9 mouse cellular contexts compared by ENCODE assay signal in genomic region chr4:98436664-98437363, GRCm38 (mm10). TPM values are rescaled to one million over a fixed set of nuclear protein-coding genes. Genes with fewer than 3 reads are reported as not detected.
DNase-seq lines count a peak whose midpoint lies in the region; ATAC-seq lines count a peak whose summit lies in the region.
"Had no signal": no experiment of that assay in that cellular context is flagged by ENCODE, and none has a peak within 500 bp of the region (broad histone marks: within the 10 kb centered on the region; RNA-seq: fewer than 3 reads in every experiment).

No protein-coding gene starts in this region.

- H3K27me3 ChIP-seq in heart, embryonic 16.5 days (ENCODE audit: control insufficient read depth, insufficient read depth, low read length), result no peaks in the 10 kb centered on the region
- H3K27me3 ChIP-seq in forebrain, embryonic 10.5 days (ENCODE audit: poor library complexity, severe bottlenecking), result no peaks in the 10 kb centered on the region
- H3K27me3 ChIP-seq: midbrain, embryonic 12.5 days had no signal

- peak overlapping the region; percentile 36 for H3K4me3 ChIP-seq in heart, embryonic 16.5 days (ENCODE audit: low read length)
- no peak overlapping the region for H3K4me3 ChIP-seq in forebrain, embryonic 10.5 days
- H3K4me3 ChIP-seq: midbrain, embryonic 12.5 days had no signal

- peaks cover 2% of the 10 kb centered on the region; the same call in 1 of the 2 replicates for H3K4me1 ChIP-seq in heart, embryonic 16.5 days (ENCODE audit: control insufficient read depth, insufficient read depth, low read length)
- peaks cover 23% of the 10 kb centered on the region for H3K4me1 ChIP-seq in forebrain, embryonic 10.5 days

- H3K27ac ChIP-seq in heart, embryonic 16.5 days (ENCODE audit: low read length), result no peak overlapping the region
- no peak overlapping the region for H3K27ac ChIP-seq in forebrain, embryonic 10.5 days
- H3K27ac ChIP-seq: midbrain, embryonic 12.5 days had no signal

- H3K36me3 ChIP-seq in heart, embryonic 16.5 days (ENCODE audit: control insufficient read depth, insufficient read depth), result 0 out of 2 replicates have a peak, but pooled peaks cover 4% of the 10 kb centered on the region
- no peaks in the 10 kb centered on the region for H3K36me3 ChIP-seq in forebrain, embryonic 10.5 days (replicated peaks)
- H3K36me3 ChIP-seq: midbrain, embryonic 12.5 days had no signal

- ATAC-seq in heart, embryonic 16.5 days (replicated peaks; ENCODE audit: extremely low read depth, insufficient read depth, low FRiP score), result peak; percentile 71

- peak; percentile 13 for DNase-seq in ovary, postnatal 36 days (ENCODE audit: low spot score)
- no peak for DNase-seq in ovary, postnatal 14 days (ENCODE audit: low spot score)
- peak; percentile 27 for DNase-seq in lung, postnatal 10 days
- DNase-seq in thymus, adult 18-20 months, result peak; percentile 64 to 85
- no peak for DNase-seq in left cerebral cortex, postnatal 4 days
- no peak for DNase-seq in embryo, embryonic 10.5 days (ENCODE audit: low spot score)
- no peak for DNase-seq in forebrain, embryonic 10.5 days (ENCODE audit: extremely low spot score, low spot score)

- intact Hi-C loops in left cerebral cortex, postnatal 4 days (cut with DNase I), result no loop called here

- no peaks in the 10 kb centered on the region for H3K9me3 ChIP-seq in heart, embryonic 16.5 days (replicated peaks; ENCODE audit: control insufficient read depth, low read length)
- no peaks in the 10 kb centered on the region for H3K9me3 ChIP-seq in forebrain, embryonic 10.5 days
- H3K9me3 ChIP-seq: midbrain, embryonic 12.5 days had no signal

- WGBS in heart, embryonic 16.5 days, result 64% methylated on average over 12 of the region's 12 CpGs
- 75% methylated on average over 12 of the region's 12 CpGs for WGBS in forebrain, embryonic 10.5 days

- H3K9ac ChIP-seq in heart, embryonic 16.5 days (ENCODE audit: low read length), result no peak overlapping the region
- H3K9ac ChIP-seq: midbrain, embryonic 12.5 days had no signal

- H3K4me2 ChIP-seq in heart, embryonic 16.5 days (ENCODE audit: low read depth, low read length), result peak overlapping the region; percentile 43
- H3K4me2 ChIP-seq: midbrain, embryonic 12.5 days had no signal

RNA-seq across cellular contexts. Expression of gene Patj, which starts 41.2 kb away (rescaled TPM):
- 7.6 and 8.9 TPM in 2 replicates for polyA plus RNA-seq in heart, embryonic 16.5 days (2015; fragmentation: Nextera tagmentation; extraction: Ambion mirVana)
- 1 to 10 TPM; 8.0 to 9.3 TPM for total RNA-seq in left cerebral cortex, postnatal 4 days (2021)
- polyA plus RNA-seq in forebrain, embryonic 10.5 days (2016; fragmentation: Nextera tagmentation; extraction: Ambion mirVana), result 10.2 and 11.2 TPM in 2 replicates

RNA-seq across cellular contexts. Expression of gene Tm2d1, which starts 53.7 kb away (rescaled TPM):
- polyA plus RNA-seq in heart, embryonic 16.5 days (2015; fragmentation: Nextera tagmentation; extraction: Ambion mirVana), result 94.0 and 102 TPM in 2 replicates
- 10 to 100 TPM; 35.8 to 36.3 TPM for total RNA-seq in left cerebral cortex, postnatal 4 days (2021)
- polyA plus RNA-seq in forebrain, embryonic 10.5 days (2016; fragmentation: Nextera tagmentation; extraction: Ambion mirVana), result 64.3 and 68.2 TPM in 2 replicates

Comparison
In these comparisons a context has a peak if more than half of its experiments do, and no peak if none do; other contexts are left out.
1. DNase-seq: peak in ovary, postnatal 36 days (single experiment), lung, postnatal 10 days (single experiment) and thymus, adult 18-20 months (2 of 2); none in ovary, postnatal 14 days (single experiment), left cerebral cortex, postnatal 4 days (single experiment), embryo, embryonic 10.5 days (single experiment) and forebrain, embryonic 10.5 days (single experiment).